Mouse (Mus musculus) bone marrow, adult 2 months (tissue): ENCODE measurements around the gene Slc16a13.

ENCODE experiments used
- CTCF ChIP-seq: fragments of 200-500 bp; IDR thresholded peaks from 2 replicates; pipeline ENCODE4 v1.5.1; 2011; ENCODE audit warnings: low read length, control low read depth; ENCODE audit not compliant: control insufficient read depth, insufficient read depth
- POLR2A ChIP-seq: fragments of 200-500 bp; IDR thresholded peaks from 2 replicates; pipeline ENCODE4 v1.6.1; 2011; ENCODE audit warnings: low read depth, mild to moderate bottlenecking, control low read depth, low read length, borderline replicate concordance; ENCODE audit not compliant: control insufficient read depth

DNA sequence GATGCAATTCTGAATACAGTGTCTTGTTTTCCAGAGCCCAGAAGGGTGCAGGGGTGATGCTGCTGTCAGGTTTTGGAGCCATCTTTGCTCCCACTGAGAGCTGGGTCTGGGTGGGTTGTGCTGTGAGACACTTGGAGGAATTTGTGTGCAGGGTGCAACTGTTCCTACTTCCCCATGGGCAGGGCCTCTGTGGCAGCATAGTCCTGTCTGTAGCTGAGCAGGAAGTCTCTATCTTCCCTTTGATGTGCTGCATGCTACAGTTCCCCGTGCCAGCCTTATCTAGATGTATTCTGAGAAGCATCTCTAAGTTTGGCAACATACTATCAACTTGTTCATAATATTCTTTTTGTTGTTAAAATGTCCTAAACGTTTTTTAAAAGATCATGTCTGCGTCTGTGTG is 44.4 kb upstream of the Slc16a13 start:
- TF ChIP-seq POLR2A = no peak
- TF ChIP-seq CTCF = no peak
